Mouse (Mus musculus): Measurements from ENCODE around the gene Trex2. TPM values are rescaled to one million over a fixed set of nuclear protein-coding genes. Genes with fewer than 3 reads are reported as not detected.

Trex2 gene
- total and polyA plus RNA-seq, 3 experiments = not detected

- no peak for TF ChIP-seq POLR2AphosphoS2 (IDR thresholded peaks at IDR 0.05; ENCODE audit: low read length)
These were observed 45.2 kb upstream of the Trex2 start (continued) for GRCm38 (mm10) chrX:73480334-73480733.

GRCm38 (mm10) chrX:73479656-73480055 lies 44.5 kb upstream of the Trex2 start:
- H3K27me3 ChIP-seq (ENCODE audit: control insufficient read depth in 1 of 2, insufficient read depth in 2 of 2, low read length in 2 of 2) = no peaks in the 10 kb centered on the region
- no peak for DNase-seq (ENCODE audit: low read depth, low spot score)
- H3K4me1 ChIP-seq (ENCODE audit: control insufficient read depth in 1 of 2, insufficient read depth in 2 of 2, low read length in 2 of 2) = no peaks in the 10 kb centered on the region
- no peak for TF ChIP-seq TBP (IDR thresholded peaks at IDR 0.05; ENCODE audit: low read depth, low read length)
- no peak overlapping the region for H3K9ac ChIP-seq (ENCODE audit: control insufficient read depth, low read depth, low read length, poor library complexity, severe bottlenecking)
- no peak overlapping the region for H3K27ac ChIP-seq (ENCODE audit: control insufficient read depth, low read depth, low read length)
- H3K4me3 ChIP-seq (ENCODE audit: control insufficient read depth in 1 of 2, insufficient read depth in 1 of 2, low read depth in 2 of 2, low read length in 2 of 2) = no peak overlapping the region
- no peaks in the 10 kb centered on the region for H3K9me3 ChIP-seq (replicated peaks; ENCODE audit: insufficient read depth, low read length)
- H3K79me2 ChIP-seq (ENCODE audit: control insufficient read depth, insufficient read depth, low read length, poor library complexity) = no peaks in the 10 kb centered on the region
- H3K36me3 ChIP-seq (ENCODE audit: control insufficient read depth in 1 of 2, insufficient read depth in 2 of 2, low read length in 2 of 2) = no peaks in the 10 kb centered on the region

- Histone ChIP-seq H3K4me1 (ENCODE audit: control insufficient read depth in 1 of 2, insufficient read depth in 2 of 2, low read length in 2 of 2) (no peaks in the 10 kb centered on the region), H3K79me2 (ENCODE audit: control insufficient read depth, insufficient read depth, low read length, poor library complexity) (no peaks in the 10 kb centered on the region), H3K9me3 (replicated peaks; ENCODE audit: insufficient read depth, low read length) (no peaks in the 10 kb centered on the region), H3K27ac (ENCODE audit: control insufficient read depth, low read depth, low read length) (no peak overlapping the region), H3K36me3 (ENCODE audit: control insufficient read depth in 1 of 2, insufficient read depth in 2 of 2, low read length in 2 of 2) (no peaks in the 10 kb centered on the region), H3K4me3 (ENCODE audit: control insufficient read depth in 1 of 2, insufficient read depth in 1 of 2, low read depth in 2 of 2, low read length in 2 of 2) (no peak overlapping the region), H3K9ac (ENCODE audit: control insufficient read depth, low read depth, low read length, poor library complexity, severe bottlenecking) (no peak overlapping the region), H3K27me3 (ENCODE audit: control insufficient read depth in 1 of 2, insufficient read depth in 2 of 2, low read length in 2 of 2) (no peaks in the 10 kb centered on the region)
- DNase-seq (ENCODE audit: low read depth, low spot score) = no peak
- TF ChIP-seq POLR2A (IDR thresholded peaks at IDR 0.05; ENCODE audit: control insufficient read depth in 1 of 2, insufficient read depth in 1 of 2, low read depth in 1 of 2, low read length in 2 of 2, poor library complexity in 1 of 2) (no peak), USF2 (IDR thresholded peaks at IDR 0.05; ENCODE audit: borderline replicate concordance in 1 of 2, insufficient read depth in 1 of 2, low read depth in 1 of 2, low read length in 2 of 2) (no peak), CHD2 (IDR thresholded peaks at IDR 0.05; ENCODE audit: low read length) (no peak), NRF1 (IDR thresholded peaks at IDR 0.05; ENCODE audit: insufficient read depth, low read depth, low read length, poor library complexity, severe bottlenecking) (no peak), ZC3H11A (IDR thresholded peaks at IDR 0.05; ENCODE audit: low read depth, low read length) (no peak), MEF2A (IDR thresholded peaks at IDR 0.05; ENCODE audit: extremely low read depth, insufficient replicate concordance, low read depth, low read length, poor library complexity, severe bottlenecking) (no peak), CHD1 (IDR thresholded peaks at IDR 0.05; ENCODE audit: low read depth, low read length) (no peak), KAT2A (conservative IDR thresholded peaks at IDR 0.05; ENCODE audit: low read depth, low read length) (no peak), MAZ (IDR thresholded peaks at IDR 0.05; ENCODE audit: low read depth, low read length) (no peak), E2F4 (IDR thresholded peaks at IDR 0.05; ENCODE audit: borderline replicate concordance, low read depth, low read length) (no peak), MAX (IDR thresholded peaks at IDR 0.05; ENCODE audit: low read length) (no peak), SMC3 (IDR thresholded peaks at IDR 0.05; ENCODE audit: low read depth, low read length) (no peak), EP300 (IDR thresholded peaks at IDR 0.05; ENCODE audit: low read depth in 1 of 2, low read length in 2 of 2) (no peak), NELFE (IDR thresholded peaks at IDR 0.05; ENCODE audit: low read depth, low read length) (no peak), POLR2AphosphoS5 (IDR thresholded peaks at IDR 0.05; ENCODE audit: borderline replicate concordance, low read depth, low read length) (no peak), ZMIZ1 (IDR thresholded peaks at IDR 0.05; ENCODE audit: low read depth, low read length) (no peak), GATA1 (IDR thresholded peaks at IDR 0.05; ENCODE audit: low read depth, low read length) (no peak)
These were observed 42.4 kb upstream of the Trex2 start for GRCm38 (mm10) chrX:73477500-73477899.
